Mouse (Mus musculus): ENCODE data around the gene Cachd1.

Cachd1 gene

DNA sequence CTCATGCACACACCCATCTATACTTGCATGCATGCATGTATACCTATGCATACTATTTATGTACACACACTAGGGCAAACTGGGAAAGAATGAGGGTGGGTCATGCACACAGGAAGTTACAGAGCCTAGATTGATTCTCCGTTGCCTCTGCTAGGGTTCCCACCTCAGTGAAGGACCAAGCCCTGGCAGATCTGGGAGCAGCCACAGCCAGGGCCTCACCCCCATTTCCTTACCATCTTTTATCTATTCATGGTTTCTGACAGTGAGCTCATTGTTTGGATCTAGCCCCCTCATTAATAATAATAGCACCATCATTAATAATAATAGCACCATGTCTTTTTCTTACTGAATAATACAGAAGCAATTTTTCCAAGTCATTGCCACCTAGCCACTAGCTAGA lies 143.9 kb downstream of the Cachd1 start:
- no peak for DNase-seq (ENCODE audit: low spot score in 2 of 2)

DNA sequence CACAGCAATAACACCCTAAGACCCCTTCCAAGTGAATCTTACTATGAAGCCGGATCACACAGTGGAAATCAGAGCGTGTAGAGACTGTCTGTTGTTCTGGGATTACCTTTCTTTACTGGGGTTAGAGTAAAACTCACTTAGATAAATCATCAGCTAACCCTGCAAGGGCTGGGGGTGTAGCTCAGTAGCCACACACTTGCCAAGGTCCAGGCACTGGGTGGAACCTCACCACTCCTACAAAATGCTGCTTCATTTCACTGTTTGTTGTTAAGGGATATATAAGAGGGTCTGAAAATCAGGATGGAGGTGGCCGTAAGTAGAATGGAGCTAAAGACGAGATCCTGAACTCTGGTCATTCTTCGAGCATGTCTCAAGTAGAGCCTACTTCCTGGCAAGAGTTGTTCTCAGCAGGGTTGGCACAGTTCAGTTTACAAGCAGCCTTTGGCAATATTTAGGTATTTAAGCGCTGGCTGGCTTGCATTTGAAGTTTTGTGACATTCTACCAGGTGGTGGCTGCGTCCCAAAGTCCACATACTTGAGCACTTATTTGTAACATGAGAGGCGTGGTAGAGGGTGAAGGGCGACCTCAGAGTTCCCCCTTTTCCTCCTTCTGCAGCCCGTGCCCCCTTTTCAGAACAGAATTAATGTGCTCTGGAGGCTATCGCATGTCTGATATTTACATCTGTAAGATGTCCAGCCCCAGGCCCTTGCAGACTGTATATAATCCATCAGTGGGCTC lies 146.5 kb downstream of the Cachd1 start:
- DNase-seq (ENCODE audit: low spot score in 2 of 2), result no peak

DNA sequence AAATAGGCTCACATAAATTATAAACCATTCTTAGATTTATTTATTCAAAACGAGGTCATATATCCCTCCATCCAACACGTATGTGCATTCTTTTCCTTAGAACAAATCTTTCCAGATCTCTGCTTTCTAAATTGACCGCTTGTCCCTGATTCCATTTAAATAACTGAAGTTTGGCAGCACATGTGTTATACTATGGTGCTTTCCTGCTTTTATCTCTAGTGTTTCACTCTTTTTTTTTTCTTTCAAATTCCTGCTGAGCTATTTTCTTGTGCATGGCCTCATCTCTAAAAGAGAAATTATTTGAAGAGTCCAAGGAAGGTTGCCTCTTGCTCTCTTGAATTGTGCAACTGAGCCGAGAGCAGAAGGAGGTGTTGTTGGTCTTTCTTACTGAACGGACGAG lies 147.1 kb downstream of the Cachd1 start:
- DNase-seq (ENCODE audit: low spot score in 2 of 2), result no peak

DNA sequence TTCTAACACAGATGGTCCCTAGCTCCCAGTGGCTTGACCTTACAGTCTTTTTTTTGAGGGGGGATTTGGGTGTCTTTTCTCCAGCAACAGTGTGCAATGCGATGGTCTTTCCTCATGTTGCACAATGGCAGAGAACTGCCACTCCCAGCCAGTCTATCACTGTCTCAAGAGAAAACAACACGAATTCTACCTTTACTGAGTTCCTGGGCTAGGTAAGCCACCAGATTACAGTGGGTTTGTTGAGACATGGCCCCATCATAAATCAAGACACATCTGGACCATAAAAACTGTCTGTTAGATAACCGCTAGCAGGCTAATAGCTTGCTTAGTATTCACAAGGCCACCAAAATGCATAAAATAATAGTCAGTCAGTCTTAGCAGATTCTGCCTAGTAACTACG lies 147.8 kb downstream of the Cachd1 start:
- no peak for DNase-seq (ENCODE audit: low spot score in 2 of 2)

DNA sequence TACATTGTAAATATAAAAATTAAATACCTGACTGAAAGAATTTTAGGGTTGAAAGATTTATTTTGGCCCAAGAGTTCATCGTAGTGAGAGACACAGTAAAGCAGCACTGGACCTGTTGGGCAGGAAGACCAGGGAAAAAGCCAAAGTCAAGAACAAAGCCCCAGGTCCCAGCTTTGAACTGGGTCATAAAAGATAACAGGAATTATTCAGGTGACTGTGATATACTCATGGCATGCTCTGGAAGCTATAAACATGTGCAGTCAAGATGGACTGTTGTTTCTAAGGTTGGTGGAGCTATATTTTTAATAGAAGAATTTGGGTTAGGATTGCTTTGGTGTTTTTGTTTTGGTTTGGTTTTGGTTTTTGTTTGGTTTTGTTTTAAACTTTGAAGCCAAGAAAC lies 148.7 kb downstream of the Cachd1 start:
- DNase-seq (ENCODE audit: low spot score in 2 of 2), result no peak

DNA sequence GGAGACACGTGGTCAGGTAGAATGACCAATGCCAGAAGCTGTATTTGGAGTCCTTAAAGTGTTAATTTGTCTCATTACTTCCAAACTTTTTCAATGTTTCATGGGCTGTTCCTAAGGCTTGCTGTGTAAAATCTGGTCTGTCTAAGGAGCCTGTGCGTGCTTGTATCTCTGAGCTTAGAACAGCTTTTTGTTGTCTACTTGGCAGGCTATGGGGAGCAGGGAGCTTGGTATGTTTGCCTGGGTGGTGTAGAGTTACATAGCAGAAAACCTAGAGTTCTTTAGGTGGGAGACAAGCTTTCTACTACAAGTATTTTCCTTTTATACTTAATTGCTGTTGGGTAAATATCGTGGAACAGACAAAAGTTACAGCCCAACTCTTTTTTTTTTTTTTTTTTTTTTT lies 150.1 kb downstream of the Cachd1 start:
- no peak for DNase-seq (ENCODE audit: low spot score in 2 of 2)

DNA sequence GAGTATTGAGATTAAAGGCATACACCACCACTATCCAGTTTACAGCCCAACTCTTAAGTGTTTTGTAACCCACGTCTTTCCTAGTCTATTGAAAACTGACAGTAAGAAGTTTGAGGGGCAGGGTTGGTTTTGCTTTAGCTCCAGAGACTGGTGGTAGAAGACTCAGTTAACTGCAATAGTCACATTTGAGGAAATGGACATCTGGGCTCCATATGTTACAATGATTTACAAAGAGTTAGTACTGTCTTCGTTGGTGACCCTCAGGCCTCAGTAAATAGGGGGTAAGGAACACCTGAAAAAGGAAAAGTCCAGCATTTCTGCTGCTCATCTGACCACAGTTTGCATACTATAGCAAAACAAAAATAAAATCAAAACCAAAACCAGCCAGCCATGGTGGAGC lies 150.6 kb downstream of the Cachd1 start:
- DNase-seq (ENCODE audit: low spot score in 2 of 2), result no peak

DNA sequence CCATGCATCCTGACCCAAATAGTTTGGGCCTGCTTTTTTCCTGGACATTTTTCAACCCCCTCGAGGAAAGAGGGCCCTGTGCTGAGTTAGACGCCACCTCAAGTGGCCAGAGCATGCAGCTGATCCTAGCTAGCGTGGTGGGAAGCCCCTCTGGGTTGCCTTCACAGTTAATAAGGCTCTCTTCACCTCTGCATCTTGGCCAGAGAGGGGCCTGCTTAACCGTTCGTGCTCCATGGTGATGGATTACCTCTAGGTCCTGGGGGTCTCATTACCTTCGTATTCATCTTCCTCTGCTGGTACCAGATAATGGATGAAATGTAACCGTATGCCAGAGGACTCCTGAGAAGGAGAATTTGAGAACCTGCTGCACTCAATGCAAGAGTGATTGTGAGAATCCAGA lies 167.2 kb downstream of the Cachd1 start:
- DNase-seq (ENCODE audit: low spot score in 2 of 2), result no peak

DNA sequence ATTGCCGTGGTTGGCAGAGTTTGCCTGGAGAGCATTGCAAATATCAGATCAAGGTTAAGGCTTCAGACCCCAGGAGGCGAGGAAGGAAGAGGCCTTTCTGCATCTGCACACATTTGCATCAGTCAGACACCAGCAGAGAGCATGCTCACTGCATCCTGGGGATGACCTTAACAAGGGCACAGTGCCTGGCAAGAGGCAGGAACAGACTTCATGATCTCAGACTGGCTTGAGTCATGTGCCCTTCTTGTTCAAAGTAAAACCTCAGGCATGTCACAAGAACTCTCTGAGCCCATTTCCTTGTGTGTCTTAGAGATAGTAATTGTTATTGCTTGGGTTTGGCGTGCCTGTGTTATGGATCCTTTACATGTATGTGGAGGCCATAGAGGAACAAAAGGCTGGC lies 167.8 kb downstream of the Cachd1 start:
- no peak for DNase-seq (ENCODE audit: low spot score in 2 of 2)

DNA sequence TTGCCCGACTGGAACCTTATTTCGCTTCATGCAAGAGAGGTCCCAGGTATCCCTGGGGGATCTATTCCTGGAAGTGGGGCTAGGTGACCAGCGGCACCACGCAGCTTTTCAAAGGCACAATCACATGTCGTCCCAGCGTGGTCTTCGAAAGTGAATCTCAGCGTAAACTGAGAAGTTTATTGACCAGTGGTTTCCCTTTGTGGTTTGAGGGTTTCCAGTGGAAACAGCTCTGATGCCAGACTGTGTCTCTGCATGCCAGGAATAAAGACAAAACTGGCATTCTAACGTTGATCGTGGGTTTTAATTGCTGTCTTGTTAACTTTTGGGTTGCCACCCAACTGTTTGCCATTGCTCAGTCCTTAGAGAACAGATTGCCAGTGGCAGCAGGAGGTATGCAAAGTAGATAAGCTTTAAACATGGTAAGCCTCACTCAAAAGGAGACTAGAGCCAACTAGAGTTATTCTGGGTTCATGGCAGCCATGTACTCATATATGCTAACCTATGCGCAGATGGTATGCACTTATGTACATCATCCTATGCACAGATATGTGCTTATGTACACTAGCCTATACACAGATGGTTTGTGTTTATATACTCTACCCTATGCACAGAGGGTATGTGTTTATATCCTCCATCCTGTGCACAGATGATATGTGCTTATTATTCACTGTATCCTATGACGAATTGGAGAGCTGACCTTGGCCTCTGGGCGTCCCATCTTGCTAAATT lies 168.9 kb downstream of the Cachd1 start:
- DNase-seq (ENCODE audit: low spot score in 2 of 2), result no peak

DNA sequence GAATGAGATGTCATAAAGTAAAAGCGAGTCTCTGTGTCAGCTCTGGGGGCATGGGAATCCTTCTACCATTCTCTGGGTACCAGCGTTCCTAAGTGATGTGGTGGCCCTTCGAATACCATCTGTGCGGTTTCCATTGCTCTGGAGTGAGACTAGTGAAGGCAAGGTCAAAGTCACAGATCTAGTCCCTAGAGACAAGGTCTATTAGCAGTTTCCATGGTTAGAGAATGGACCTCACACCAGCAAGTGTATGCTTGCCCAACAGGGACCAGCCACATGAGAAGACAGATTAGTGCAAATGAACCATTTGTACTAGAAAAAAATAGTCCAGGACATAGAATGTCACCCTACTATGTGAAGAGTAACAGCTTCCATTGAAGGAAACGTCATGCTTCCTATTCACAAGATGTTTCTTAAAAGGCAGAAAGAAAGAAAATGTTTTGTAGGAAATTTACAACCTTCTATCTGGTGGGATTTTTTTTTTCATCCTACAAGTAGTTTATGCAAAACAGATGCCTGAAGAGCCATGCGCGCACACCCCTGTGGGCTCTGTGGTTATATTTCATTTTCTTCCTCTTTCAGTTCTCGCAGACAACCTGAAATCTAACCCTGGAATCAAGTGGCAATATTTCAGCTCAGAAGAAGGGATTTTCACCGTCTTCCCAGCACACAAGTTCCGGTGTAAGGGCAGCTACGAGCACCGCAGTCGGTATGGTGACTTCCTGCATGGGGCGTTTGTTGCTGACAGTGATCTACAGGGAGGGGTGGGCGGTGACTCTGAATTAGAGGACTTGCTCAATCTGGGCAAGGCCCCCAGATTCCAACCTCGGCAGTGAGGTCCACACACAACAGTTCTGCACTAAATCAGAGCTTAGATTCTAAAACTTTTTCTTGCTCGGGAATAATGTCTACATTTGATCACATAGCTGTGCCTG lies 172.3 kb downstream of the Cachd1 start:
- peak in 1 of 2 experiments; percentile 13 for DNase-seq (ENCODE audit: low spot score in 2 of 2)

DNA sequence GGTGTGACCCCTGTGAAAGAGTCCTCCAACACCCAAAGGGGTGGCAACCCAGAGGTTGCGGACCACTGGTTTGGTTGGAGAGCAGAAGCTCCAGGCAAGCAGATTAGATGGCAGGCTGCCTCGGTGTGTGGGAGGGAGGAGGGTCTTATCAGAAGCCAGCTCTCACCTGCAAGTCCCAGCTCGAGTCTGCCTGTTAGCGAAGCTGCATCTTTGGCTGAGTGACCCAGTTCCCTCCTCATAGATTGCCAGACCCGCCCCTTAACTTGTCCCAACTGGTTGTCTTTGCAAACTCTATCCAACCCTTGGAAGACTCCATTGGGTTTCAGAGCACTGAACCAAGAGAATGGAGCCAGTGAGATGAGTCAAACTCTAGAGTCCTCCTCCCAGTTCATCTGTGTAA lies 173.8 kb downstream of the Cachd1 start:
- peak; percentile 12 to 24 for DNase-seq (ENCODE audit: low spot score in 2 of 2)

DNA sequence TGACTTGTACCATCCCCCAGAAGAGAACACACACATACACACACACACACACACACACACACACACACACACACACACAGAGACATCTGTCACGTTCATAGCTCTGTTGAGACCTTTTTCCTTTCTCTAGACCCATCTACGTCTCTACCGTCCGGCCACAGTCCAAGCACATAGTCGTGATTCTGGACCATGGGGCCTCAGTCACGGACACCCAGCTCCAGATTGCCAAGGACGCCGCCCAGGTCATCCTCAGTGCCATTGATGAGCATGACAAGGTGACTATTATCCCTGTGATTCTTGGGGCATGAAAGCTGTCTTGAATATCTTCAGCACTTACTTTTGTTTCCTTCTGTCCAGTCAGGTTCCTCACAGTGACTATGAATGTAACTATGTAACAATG lies 175.4 kb downstream of the Cachd1 start:
- DNase-seq (ENCODE audit: low spot score in 2 of 2), result no peak

DNA sequence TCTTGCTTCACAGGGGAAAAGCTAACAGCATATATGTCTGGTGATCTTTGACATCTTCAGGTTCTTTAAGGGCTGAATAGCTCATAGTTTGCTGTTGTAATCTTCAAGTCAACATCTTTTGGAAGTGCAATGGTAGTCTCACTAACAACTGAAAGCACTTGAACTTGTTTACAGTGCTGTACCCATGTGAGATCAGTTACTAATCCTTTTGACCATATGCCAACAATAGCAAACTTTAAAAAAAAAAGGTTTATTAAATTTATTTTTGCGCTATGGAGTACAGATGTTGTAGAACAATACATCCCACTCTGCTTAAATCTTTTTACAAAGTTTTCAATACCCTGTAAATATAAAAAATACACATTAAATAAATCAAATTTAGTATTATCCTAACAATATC lies 186.9 kb downstream of the Cachd1 start:
- no peak for DNase-seq (ENCODE audit: low spot score in 2 of 2)

DNA sequence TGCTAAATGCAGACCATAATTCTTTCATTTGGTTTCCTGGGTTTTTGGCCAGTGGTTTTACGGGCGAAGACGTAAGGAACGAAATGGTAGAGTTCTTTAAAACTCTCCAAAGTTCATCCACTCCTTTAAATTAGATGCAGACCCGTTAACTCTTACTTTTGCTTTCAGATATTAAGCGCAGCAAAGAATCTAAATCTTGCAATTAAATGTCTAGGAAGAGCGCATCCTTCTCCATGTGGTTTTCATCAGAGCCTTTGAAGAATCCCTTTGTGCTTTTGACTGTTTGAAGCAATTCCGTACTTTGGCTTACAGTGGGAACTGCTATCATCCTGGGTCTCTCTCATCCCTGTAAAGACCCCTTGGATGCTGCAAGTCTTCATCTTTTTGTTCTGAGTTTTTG lies 187.3 kb downstream of the Cachd1 start:
- DNase-seq (ENCODE audit: low spot score in 2 of 2), result no peak

DNA sequence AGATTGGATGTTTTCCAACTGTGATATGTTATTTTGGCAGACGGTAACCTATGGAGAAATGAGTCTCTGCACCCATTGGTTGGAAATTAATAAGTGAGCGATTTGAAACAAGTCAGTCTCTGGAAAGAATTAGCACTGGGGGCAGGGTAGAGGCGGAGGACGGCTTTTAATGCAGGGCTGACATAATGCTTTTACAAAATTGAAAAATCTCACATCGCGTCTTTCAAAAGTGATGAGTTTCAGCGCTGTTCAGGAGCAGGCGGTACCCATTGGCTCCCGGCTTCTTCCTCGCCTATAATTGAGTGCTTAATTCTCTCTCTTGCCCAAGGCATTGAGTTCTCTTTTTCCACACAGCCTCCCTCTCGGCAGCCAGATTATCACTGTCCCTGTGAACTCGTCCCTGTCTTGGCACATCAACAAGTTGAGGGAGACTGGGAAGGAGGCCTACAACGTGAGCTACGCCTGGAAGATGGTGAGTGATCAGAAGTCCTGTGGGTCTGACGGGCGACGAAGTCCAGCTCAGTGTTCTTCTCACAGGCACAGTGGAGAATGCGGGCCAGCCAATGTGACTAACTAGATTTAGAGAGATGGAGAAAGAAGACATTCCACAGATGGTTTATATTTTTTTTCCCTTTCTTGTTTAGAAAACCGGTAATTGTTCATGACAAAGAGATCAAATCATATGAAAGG lies 191.4 kb downstream of the Cachd1 start:
- DNase-seq (ENCODE audit: low spot score in 2 of 2), result no peak

DNA sequence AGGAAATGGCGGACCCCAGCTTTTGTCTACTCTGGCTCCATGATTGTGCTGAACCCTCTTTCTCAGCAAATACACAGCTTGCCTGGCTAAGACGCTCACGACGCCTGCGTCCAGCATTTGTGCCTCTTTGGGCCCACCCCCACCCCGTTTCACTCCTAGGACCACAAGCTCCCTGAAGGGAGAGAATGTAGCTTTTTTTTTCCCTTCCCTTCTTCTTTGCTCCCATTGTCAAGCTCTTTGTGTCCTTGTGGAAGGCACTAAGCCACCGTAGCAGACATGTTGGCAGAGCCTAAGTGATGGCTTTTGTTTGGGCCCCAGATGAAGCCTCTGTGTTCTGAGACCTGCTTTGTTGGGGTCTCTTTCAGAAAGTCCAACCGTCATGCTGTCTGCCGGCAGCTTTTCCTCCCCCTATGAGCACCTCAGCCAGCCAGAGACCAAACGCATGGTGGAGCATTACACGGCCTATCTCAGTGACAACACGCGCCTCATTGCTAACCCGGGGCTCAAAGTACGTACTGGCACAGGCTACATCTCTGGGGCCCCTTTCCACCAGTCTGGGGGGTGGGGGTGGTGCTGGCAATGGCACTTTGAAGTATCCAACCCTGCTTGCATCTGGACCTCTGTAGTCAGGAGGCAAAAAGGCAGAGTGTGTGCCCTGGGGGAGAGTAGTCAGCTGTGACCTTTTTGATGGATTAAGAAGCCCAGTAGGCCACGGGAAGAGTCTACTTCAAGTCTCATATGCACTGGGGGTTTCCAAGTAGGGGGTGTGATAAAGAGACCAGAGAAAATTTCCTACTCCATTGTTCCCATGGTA lies 197.4 kb downstream of the Cachd1 start:
- no peak for DNase-seq (ENCODE audit: low spot score in 2 of 2)

DNA sequence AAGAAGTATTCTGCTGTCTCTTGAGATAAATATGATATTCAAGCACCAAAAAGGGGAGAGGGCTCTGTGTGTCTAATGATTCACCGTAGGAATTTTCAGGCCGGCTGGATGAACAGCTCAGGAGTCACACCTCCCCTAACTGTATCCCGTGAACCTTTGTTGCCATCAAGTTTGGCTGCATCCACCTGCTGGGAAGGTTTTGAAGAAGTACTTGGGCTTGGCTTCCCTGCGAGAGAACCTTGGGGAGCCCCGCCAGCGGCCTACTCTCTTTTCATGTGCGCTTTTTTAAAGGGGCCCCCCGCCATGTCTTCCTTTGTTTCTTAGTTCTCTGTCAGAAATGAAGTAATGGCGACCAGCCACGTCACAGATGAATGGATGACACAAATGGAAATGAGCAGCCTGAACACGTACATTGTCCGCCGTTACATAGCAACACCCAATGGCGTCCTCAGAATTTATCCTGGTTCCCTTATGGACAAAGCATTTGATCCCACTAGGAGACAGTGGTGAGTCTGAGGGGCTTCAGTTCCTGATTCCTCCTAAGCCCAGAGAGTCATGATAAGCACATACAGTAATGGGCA lies 198.1 kb downstream of the Cachd1 start:
- no peak for DNase-seq (ENCODE audit: low spot score in 2 of 2)

DNA sequence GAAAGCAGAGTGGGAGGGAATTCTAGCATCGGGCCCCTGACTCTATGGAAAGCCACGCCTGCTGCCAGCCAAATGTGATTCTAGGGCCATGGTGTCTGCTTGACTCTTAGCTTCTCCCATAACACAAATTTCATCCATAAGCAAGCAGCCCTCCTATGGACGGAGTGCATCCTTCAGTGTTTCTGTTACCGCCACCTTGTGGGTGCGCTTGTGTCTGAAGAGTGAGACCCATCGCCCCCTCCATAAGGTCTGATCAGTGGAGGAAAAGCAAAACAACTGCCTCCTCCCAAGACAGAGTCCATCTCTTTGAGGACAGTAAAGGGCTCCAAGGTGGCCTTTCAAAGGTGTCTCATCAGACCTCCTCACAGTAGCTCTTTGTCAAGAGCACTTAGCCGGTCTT lies 201.0 kb downstream of the Cachd1 start:
- DNase-seq (ENCODE audit: low spot score in 2 of 2), result no peak

DNA sequence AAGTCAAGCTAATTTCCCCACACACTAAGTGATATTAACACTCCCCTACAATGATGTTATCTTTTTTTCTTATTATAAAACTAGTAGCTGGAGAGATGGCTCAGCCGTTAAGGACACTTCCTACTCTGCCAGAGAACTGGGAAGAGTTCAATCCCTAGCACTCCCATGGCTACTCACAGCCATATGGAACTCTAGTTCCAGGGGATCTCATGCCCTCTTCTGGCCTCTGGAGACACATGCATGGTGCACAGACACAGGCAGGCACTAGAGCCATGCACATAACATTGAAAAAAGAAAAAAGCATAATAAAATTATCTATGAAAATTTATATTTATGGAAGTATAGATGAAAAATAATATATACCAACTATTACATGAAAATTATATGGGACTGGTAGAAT lies 210.7 kb downstream of the Cachd1 start:
- DNase-seq (ENCODE audit: low spot score in 2 of 2), result no peak
